Mouse (Mus musculus): Measurements from ENCODE around the gene Gm3095.
"Not testable (repeated sequence)": the region's sequence is repeated elsewhere in the genome, so short reads cannot be mapped to it uniquely, and the experiment has no call there.

Gene Gm3095

DNA sequence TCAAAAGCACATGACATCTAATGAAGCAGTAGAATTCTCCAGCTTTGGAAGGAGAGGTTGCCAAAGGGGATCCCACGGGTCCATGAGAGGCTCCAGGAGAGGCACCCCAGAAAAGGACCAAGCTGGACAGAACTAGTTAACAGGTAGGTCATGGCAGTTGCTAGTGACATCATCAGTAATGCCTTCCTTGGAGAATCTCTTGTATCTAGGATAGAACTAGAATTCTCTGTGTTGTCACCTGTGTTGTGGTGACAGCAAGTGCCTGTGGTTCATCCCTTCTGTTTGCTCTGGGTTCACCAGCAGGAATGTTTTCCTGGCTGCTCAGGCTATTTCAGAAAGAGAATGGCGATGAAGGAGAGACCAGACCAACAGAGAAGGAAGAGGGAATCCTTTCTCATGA is at the start of gene Gm3095:
TSS of gene Gm3095 (plus strand) at position 301 of the 400 bp plus-strand sequence.
- not testable (repeated sequence) for DNase-seq (ENCODE audit: low read depth)

DNA sequence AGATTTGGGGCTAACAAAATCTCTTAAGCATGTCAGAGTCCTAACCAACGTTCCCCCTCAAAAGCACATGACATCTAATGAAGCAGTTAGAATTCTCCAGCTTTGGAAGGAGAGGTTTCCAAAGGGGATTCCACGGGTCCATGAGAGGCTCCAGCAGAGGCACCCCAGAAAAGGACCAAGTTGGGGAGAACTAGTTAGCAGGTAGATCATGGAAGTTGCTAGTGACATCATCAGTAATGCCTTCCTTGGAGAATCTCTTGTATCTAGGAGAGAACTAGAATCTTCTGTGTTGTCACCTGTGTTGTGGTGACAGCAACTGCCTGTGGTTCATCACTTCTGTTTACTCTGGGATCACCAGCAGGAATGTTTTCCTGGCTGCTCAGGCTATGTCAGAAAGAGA is 31.9 kb upstream of the Gm3095 start, which contains the start of gene Gm3029:
TSS of gene Gm3029 (plus strand) at position 301 of the 400 bp plus-strand sequence.
- DNase-seq (ENCODE audit: low read depth): not testable (repeated sequence)

- DNase-seq (ENCODE audit: low read depth): not testable (repeated sequence)
Observed at GRCm38 (mm10) chr14:3998094-3998493, 34.7 kb downstream of the Gm3095 start, which contains the start of gene Gm3099. TSS of gene Gm3099 (plus strand) at chr14:3998394.
